Mouse (Mus musculus) frontal cortex, adult 2 months (tissue): ENCODE measurements around the gene Rab17. TPM values are rescaled to one million over a fixed set of nuclear protein-coding genes. Genes with fewer than 3 reads are reported as not detected.

ENCODE experiments used
- DNase-seq, 2 experiments: peaks; one replicate each; pipeline ENCODE4 v3.0.0; 2022; ENCODE audit warnings: low spot score in 1 of 2; ENCODE audit errors: extremely low spot score in 1 of 2
- polyA plus RNA-seq: library from polyadenylated mRNA; depleted of rRNA; stranded (reverse); fragments of >200 nt; gene quantifications from 2 replicates; pipeline ENCODE4 v1.2.3, GENCODE M21; 2012; rRNA removed

Rab17 gene
- polyA plus RNA-seq, 1 experiment, result 0.06 TPM

GRCm38 (mm10) chr1:90939980-90940379, 29.5 kb downstream of the Rab17 start:
- DNase-seq, result no peak

- DNase-seq, result no peak
Observed at GRCm38 (mm10) chr1:90936990-90937389, 32.5 kb downstream of the Rab17 start.

- DNase-seq, result no peak
Observed at GRCm38 (mm10) chr1:90933001-90933400, 36.5 kb downstream of the Rab17 start.

GRCm38 (mm10) chr1:90928575-90928934, 40.9 kb downstream of the Rab17 start:
- peak; percentile 56 to 93 for DNase-seq

- DNase-seq, result no peak
Observed at GRCm38 (mm10) chr1:90927929-90928574, 41.4 kb downstream of the Rab17 start.

GRCm38 (mm10) chr1:90927308-90927707, 42.2 kb downstream of the Rab17 start:
- no peak for DNase-seq

GRCm38 (mm10) chr1:90926030-90926429, 43.4 kb downstream of the Rab17 start:
- DNase-seq, result peak in 1 of 2 experiments; percentile 19

- DNase-seq, result no peak
Observed at GRCm38 (mm10) chr1:90921687-90922086, 47.8 kb downstream of the Rab17 start.

- no peak for DNase-seq
Observed at GRCm38 (mm10) chr1:90917509-90917908, 52.0 kb downstream of the Rab17 start.

- DNase-seq, result peak in 1 of 2 experiments; percentile 20
Observed at GRCm38 (mm10) chr1:90914948-90915569, 54.4 kb downstream of the Rab17 start, which contains the start of gene Mlph. Mlph (plus strand) TSS chr1:90915085.

GRCm38 (mm10) chr1:90913231-90913630, 56.2 kb downstream of the Rab17 start:
- DNase-seq, result no peak

- DNase-seq, result no peak
Observed at GRCm38 (mm10) chr1:90909631-90910152, 59.8 kb downstream of the Rab17 start.

GRCm38 (mm10) chr1:90909161-90909560, 60.3 kb downstream of the Rab17 start:
- no peak for DNase-seq

Other genes starting within 250 kb of the Rab17 start
- gene Col6a3, start 125.7 kb downstream of the Rab17 start, polyA plus RNA-seq, result 1.5 and 2.2 TPM in 2 replicates
- gene Mlph, start 54.6 kb downstream of the Rab17 start, polyA plus RNA-seq, result 0.69 and 1.2 TPM in 2 replicates
- not detected in 2 replicates for gene Prlh, start 16.6 kb downstream of the Rab17 start, polyA plus RNA-seq
- gene Lrrfip1, start 29.1 kb upstream of the Rab17 start, polyA plus RNA-seq, result 76.0 and 85.8 TPM in 2 replicates
- 0.02 and 0.04 TPM in 2 replicates for gene Rbm44, start 175.4 kb upstream of the Rab17 start, polyA plus RNA-seq
- 59.0 and 60.6 TPM in 2 replicates for gene Ramp1, start 210.2 kb upstream of the Rab17 start, polyA plus RNA-seq